Mouse (Mus musculus) cerebellum, adult 9-11 months (tissue): ENCODE measurements at regions not wholly inside any gene's neighbourhood (a gene's known extent, or its start where the extent isn't known, plus 50 kb on each side); places are given as distances from the start of the nearest gene placed in this dataset.

ENCODE experiments used
- DNase-seq: peaks from one replicate; pipeline ENCODE4 v3.0.0; 2022

DNA sequence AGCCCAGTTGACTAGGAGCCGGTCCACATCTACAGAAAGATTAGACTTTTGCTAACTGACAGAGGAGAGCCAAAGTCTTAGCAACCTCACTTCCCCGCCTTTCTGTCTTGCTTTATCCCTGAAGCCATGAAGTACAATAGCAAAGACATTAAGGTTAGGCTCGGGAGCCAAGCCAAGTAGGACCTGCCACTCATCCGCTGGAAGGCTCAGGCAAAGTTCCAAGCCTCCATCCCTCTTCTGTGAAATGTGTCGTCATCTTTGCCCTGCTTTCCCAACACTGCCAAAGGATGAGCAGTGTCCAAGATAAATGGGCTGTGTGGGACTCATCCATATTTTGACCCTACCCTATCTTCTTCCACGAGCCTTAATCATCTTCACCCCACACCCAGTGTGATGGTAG lies 250.6 kb upstream of the Cadm1 start:
- no peak for DNase-seq

DNA sequence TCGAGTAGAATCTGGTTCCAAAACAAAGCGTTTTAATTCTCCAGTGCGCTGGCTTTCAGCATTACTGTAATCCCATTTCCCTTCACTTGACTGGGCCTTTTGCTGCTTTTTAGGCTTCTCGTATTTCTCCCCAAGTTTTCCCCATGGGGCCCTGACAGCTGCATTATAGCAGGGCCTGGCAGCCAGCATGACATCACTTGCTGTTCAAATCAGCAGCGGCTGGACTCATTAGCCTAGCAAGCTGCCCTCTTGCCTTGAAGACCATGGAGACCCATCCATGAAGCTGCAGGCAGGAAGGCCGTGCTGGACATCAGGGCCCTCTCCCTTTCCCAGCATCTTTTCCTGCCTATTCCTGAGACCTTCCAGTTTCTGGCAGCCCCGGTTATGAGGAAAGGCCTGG lies 249.8 kb upstream of the Cadm1 start:
- no peak for DNase-seq

DNA sequence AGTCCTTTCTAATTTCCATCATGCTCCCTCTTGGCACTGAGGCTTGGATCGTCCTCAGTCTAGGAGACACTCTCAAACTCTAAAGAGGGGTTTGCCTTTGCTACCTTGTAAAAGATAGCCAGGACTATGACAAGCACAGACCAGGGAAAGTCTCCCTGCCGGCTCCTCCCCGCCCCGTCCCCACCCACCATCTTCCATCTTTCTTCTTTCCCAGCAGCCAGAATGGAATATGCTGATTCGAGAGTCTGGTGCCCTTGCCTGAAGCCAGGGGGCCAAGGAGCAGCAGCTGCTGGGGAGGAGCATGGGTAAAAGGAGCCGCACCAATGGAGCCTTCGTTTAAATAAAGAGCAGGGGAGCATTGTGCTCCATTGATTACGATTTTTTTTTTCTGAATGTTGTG lies 249.4 kb upstream of the Cadm1 start:
- DNase-seq, result no peak

DNA sequence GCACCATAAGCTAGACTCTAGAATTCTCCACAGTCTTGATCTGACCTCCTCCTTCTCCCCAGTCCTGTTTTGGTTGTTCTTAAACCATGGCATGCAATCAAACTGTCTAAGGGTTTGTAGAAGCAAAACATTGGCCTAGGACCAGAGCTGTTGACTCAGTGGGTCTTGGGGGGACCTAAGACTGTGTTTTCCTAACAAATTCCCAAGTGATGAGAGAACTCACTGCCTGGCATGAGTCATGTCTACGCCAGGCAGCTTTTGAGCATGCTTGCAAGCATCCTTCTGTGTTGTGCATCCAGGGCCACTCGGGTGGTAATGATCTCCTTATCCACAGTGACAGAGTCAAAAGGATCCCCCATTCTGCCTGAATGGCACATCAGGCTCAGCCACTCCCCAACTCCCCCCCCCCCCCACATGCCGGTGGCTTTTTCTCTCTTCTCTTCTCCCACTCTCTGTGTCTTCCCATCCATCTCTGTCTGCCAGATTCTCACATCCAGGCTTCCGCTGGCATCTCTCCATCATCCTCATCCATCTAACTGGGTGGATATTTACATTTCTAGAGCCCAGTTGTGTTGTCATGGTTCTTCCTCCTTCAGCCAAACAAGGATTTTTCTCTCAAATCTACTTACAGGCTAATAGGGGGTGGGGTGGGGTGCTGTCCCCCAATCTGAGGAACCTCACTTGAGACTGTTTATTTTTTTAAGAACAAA lies 246.1 kb upstream of the Cadm1 start:
- no peak for DNase-seq

DNA sequence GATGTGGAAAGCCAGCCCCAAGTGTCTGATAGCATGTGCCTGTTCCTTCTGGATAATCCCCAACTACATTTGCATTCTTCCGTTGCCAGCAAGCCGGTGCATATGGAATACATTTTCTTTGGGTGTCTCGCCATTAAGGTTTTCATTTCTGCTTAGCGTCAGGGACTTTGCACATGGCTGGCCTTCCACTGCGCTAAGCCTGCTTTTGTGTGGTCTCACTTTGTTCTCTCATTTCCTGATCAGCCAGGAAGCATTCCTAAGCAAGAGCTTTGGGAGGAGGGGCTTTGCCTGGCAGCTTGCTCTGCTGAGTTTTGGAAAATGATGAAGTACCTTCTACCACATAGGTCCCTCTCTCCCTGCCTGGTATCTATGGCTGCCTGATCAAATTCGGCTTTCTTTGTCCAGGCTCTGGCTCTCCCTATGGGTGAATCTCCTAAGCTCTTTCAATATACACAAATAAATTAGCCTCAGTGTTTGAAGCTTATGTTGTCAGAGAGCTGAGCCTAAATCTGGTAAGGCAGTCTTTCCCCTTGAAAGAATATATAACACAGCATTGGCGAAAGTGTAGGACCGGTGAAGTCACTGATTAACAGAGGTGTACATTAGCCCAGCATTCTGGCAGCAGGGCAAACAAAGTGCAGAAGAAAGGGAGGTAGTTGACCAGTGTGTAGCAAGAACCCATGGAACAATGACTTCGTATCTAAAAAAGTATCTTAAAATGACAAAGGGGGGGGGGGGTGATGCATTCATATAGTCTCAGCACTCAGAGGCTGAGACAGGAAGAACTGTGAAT lies 242.8 kb upstream of the Cadm1 start:
- no peak for DNase-seq

DNA sequence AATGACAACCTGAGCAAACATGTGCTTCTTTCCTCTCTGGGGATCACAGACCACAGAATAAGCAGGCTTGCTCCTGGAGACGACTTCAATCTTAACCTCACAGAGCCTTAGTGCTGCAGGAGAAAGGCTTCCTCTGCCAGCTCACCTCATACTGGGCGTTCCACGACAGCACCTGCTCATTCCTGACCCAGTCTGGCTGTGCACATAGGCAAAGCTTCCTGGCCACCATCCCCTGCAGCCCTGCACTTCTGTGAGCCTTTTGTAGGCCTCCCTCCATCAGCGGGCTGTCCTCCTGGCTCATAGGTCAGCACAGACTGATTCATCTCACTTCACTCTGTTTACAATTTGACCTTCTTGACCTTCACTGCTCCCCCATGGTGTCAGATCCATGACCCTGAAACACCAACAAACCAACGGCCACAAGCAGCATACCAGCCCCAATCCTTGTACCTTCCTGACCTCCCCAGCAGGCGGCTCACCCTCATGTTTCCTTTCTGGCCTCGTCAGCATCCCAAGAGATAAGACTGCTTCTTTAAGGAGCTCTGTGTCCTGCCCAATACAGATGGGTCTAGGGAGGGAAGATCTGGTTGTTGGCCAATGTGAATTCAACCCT lies 241.3 kb upstream of the Cadm1 start:
- peak; percentile 77 for DNase-seq

DNA sequence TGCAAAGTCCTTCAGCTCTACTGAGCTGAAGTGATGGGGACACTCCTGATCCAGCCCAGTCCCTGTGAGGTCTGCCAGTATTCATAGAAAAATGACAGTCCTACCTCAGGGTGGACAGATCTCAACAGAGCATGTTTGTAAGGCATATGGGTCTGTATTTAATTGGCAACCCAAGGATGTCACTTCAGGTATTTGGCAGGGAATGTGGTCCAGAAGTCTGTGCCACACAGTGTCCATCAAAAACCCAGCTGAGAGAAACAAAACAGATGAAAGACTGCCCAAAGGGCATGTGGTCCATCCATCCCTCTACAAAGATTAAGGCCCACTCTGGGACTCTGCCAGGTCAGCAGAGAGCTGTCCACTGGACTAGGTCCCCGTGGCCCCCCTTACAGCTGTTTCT lies 229.3 kb upstream of the Cadm1 start:
- DNase-seq, result peak; percentile 90

DNA sequence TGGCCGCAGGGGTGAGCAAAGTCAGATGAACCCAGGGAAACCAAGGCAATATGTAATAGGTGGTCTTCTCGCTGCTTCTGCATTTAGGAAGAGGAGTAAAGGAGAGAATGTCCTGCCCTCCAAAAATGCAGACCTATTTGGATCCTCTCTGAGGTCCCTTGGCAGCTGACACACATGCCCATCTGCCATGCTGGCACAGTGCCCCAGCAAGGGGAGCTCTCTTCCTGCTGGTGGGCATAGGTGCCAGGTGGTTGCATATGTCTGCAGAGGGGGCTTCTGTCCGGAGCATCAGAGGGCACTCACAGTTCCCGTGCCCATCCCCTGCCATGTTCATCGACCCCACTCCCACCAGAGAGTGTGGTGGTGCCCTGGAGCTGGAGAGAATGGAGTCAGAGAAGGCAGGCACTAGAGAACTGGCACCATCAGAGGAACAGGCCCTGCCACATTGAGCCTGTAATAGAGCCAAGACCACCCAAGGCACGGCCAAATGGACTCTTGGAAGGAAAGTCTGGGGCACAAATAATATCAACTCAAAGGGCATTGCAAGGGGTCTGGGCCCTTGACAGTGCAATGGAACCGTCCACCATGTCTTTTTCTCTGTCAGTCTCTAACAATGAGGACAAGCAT lies 222.7 kb upstream of the Cadm1 start:
- peak; percentile 97 for DNase-seq

DNA sequence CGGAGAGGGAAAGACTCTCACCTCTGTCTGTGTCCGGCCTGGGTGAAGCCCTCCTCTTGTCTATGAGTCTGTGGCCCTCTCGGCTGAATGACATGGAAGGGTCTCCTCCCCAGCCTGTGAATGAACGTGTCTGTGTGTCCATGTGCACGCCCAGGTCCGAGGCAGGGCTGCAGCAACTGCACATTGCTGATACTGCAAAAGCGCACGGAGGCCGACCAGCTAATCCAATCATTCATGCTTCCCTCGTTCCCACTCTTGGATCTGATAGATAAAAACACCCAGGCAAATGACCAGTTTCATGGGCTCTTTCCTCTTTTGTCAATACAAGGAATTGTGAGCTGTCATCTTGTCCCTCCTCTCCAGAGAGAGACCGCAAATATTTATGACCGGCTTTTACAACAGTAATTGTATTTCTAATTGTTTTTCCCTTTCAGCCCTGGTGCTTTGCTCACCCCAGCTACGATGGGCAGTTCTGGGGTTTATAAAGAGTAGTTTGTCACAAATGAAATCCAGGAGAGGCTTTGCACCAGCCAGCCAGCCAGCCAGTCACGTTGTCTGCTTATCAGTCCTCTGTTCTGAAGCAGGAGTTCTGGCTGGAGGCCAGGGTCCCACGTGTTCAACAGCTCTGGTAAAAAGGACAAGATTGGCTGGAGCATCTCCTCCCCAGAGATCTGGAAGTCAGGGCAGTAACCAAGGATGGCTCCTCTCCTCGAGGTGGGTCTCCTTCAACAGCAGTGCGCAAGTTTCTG lies 222.0 kb upstream of the Cadm1 start:
- DNase-seq, result peak; percentile 81

DNA sequence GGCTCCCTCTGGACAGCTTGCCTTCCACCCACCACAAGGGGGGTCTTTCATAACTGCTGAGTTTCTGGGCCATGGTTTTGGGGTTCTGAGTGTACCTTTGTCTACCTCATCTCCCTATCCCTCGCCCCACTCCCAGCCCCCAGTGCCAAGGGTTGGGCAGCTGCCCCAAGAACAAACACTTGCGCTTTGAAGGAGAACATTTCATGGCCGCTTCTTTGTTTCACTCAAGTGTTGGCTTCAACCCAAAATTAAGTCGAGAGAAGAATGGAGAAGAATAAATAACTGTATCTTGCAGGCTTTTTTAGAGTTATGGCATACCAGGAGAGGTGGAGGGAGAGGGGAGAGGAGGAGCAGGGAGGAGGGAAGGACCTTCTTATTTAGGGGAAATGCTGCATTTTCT lies 216.5 kb upstream of the Cadm1 start:
- no peak for DNase-seq

DNA sequence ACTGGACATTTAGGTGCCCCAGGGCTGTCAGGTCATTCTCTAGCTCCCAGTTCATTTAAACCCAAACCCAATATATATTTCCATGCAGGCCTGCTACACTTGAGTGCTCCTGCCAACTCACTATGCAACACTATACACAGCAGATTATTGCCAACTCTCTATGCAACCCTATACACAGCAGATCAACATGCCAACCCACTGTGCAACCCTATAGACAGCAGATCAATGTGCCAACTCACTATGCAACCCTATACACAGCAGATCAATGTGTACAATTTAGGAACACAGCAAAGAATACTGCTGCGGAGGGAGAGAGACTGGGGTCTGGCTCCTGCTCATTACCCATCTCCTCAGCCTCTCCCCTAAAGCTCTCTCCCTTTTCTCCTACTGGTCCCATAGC lies 215.7 kb upstream of the Cadm1 start:
- no peak for DNase-seq

DNA sequence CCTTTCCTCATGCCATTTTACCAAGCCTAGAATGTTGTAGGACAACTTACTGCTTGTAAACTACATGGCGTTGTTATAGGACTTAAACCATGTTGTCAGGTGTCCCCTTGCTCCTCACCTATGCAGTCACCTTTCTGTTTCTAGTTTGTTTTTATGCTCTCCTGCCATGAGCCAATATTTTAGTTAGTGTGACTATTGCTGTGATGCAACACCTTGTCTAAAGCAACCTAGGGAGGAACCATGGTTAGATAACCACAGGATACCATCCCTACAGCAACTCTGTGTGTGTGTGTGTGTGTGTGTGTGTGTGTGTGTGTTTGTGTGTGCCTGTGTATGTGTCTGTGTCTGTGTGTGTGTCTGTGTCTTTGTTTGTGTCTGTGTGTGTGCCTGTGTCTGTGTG lies 209.6 kb upstream of the Cadm1 start:
- DNase-seq, result no peak

DNA sequence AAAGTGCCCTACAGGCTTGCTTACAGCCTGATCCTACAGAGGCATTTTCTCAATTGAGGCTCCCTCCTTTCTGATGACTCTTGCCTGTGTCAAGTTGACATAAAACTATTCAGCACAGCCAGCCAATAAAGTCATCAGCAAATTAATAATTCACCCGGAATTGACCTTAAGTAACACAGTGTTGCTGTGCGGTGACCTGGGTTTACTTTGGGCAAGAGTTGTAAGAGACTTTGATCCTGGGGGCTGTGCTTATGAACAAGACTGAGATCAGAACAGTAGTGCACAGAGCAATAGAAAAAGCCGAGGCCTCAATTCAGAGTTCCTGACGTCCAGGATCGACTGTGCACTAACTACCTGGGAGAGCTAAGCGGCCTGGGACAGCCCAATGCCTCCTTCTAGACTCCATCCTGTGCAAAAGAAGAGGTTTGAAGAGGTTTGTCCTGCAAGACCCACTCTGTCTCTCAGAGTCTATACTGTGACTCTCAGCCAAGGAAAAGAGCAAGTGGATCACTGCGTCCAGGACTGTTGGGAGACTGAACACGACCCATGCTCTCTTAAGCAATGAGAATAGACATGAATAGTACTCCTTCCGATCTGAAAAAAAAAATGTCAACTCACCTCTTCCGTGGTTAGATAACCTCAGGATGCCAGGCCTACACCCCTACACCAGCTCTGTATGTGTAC lies 208.7 kb upstream of the Cadm1 start:
- no peak for DNase-seq

DNA sequence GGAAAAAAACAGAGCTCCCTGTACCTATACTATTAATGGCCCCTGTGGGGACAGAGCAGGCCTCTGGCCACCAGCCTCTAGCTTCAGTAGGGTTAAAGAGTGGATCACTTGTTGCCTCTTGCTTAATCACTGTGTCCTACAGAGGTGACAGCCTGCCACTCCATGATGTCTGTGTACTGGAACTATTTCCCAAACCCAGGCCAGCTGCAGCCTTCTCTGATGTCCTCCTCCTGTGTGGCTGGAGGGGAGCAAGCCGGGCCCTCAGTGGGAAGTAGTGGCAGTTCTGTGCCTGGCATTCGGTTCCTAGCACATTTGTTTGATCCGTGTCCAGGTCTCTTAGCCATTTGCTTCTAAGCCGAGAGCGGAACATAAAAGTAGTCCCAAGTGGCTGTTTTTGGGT lies 207.7 kb upstream of the Cadm1 start:
- no peak for DNase-seq

DNA sequence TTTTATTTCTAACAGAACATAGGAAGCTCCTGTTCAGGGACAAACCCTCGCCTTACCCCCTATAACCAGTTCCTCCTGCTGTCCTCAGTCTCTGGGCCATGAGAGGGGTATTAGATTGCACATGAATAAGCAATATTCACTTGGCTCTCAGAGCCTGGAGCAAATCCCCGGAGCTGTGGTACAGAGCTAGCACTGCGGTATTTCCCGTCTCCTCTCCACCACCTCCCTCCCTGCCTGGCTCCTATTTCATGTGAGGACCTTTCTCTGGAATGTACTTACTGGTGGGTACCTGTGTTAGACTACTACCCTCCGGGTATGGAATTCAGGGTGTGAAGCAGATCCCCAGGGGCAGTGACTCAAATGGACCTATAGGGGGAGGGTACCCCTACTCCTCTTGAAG lies 206.9 kb upstream of the Cadm1 start:
- no peak for DNase-seq

DNA sequence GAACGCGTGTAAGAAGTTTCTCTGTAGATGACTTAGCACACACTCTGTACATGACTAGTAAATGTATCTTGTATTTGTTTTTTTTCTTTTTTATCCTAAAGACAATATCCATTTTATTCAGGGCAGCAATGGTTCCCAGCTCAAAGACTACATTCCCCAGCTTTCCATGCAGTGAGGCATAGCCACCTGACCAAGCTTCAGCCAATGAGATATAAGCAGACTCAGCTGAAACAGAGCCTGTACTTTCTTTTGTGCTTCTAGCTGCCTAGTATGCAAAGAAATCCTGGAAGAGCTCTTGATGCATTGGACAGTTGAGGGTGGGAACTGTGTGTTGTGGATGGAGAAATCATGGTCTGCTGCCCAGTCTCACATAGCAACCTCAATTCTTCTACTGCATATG lies 202.4 kb upstream of the Cadm1 start:
- DNase-seq, result no peak

DNA sequence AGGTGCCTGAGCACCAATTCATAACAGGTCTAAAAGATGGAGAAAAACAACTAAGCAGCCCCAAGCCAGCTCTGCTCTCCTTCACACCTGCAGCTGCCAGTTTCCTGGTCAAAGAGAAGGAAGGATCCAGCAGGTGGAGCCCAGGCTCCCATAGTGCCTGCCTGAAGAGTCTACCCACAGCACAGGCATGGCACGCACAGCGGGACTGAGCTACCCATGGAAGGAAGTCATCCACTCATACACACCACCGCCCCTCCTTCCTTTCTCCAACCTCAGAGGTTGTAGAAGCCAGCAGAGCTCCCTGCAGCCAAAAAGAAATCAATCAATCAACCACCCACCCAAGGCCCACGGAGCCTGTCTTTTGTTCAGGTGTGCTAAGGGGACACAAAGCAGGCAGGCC lies 197.0 kb upstream of the Cadm1 start:
- no peak for DNase-seq

DNA sequence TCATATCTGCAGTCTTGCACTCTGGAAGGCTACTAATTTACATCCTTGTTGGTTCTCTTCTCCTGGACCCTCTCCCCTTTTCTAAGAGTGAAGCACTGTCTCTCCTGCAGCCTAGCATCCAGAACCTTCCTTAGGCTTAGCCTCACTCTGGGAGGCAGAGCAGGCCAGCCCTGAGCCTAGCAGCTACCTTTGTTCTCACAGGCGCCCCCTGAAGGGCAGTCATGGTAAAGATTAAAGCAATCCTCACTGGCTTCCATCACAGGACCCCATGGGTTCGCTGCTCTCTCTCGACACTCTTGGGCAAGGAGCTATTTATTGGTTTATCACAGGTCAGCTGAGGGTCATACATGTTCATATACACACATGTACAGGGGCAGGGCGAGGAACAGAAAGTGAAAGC lies 191.8 kb upstream of the Cadm1 start:
- peak; percentile 34 for DNase-seq

DNA sequence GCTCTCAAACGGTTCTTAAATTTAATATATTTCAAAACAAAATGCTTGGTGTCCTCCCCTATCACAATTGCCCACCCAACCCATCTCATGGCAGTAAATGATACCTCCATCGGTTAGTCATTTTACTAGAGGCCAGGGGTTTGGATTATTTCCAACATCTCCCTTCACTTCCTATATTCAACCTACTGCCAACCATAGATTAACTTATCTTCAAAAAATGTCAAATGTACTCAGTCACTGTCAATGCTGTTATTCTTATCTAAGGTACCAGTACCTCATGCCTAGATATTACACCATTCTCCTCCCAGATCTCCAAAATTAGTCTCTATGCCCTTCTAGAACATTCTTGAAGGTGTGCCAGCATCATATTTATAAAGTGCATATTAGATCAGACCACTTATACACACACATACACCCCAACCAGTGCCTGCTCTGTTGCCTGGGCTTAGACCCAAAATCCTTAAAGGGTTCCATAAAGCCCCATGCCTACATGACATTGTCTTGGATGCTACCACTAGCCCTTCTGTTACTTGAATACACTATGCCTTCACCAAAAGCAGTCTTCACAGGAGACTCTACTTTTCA lies 183.4 kb upstream of the Cadm1 start:
- no peak for DNase-seq

DNA sequence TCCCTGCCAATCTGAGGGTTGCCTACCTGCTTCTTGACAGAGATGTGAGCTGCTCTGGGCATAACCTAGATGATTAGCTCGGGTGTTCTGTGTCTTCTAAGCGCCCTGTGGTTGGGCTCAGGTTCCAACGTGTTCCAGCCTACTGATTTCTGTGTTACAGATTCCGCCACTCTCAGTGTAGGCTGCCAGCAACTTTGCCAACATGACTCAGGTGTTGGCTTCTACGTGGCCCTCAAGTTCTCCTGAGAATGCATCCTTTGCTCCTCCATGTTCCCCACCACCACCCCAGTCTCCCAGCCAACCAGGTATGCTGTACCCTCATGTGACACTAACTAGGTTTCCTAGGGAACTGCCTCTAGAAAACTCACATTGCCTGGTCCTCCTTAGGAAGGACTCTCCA lies 179.7 kb upstream of the Cadm1 start:
- DNase-seq, result no peak

DNA sequence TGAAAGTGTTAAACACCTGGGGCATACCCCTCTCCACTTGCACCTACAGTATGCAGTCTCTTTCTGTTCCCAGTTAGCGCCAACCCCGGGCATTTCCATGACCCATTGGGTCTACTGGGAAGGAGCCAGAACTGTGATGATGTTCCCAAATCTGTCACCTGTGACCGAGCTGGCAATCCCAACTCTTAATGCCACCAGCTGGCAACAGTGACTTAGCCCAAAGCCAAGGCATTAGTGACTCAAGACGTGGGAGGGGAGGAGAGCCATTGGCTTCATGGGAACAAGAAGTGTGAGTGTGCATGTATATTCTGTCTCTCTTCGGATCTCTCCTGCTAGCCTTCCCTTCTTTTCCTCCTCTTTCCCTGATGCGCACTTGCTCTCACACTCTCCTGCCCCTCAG lies 178.9 kb upstream of the Cadm1 start:
- DNase-seq, result peak; percentile 85

DNA sequence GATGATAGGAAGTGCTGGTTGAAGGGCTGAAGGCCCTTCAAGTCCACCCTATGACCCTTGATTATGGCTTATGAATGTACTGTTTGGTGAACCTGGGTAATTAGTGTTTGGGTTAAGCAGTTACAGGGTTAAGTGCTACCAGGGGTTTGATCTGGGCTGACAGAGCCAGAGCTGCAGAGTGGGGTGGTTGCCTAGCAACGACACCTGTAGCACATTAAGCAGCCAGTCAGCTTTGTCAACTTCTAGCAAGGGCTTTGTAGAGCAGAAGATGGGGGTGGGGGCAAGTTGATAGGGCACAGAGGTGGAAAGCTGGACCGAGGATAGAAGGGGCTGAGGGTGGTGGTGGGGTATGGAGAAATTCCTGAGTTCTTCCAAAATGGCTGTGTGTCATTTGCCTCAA lies 177.0 kb upstream of the Cadm1 start:
- no peak for DNase-seq
